In genomic region chr5:122393887-122394286, GRCm38 (mm10) we compare ENCODE assay signal across 9 mouse cellular contexts. TPM values are rescaled to one million over a fixed set of nuclear protein-coding genes. Genes with fewer than 3 reads are reported as not detected.
DNase-seq lines count a peak whose midpoint lies in the region; ATAC-seq and TF ChIP-seq lines count a peak whose summit lies in the region.
"Had no signal": no experiment of that assay in that cellular context is flagged by ENCODE, and none has a peak within 500 bp of the region (broad histone marks: within the 10 kb centered on the region; RNA-seq: fewer than 3 reads in every experiment).

No protein-coding gene starts in this region.

- no peaks in the 10 kb centered on the region for H3K27me3 ChIP-seq in Patski
- H3K27me3 ChIP-seq in limb, embryonic 14.5 days (ENCODE audit: control insufficient read depth, insufficient read depth, low read length) = no peaks in the 10 kb centered on the region
- H3K27me3 ChIP-seq: heart, embryonic 15.5 days had no signal

- POLR2A ChIA-PET in Patski (lab: Charles Lee) = no interaction called here

- in situ Hi-C loops in Patski (cut with MboI; ENCODE audit: low pct_unique_long_range_greater_than_20kb) = no loop called here

- no peak for TF ChIP-seq POLR2A in limb, embryonic 14.5 days (IDR thresholded peaks at IDR 0.05; ENCODE audit: borderline replicate concordance, extremely low read depth, insufficient read depth, insufficient read length)

- no peak for ATAC-seq in Patski
- no peak for ATAC-seq in limb, embryonic 14.5 days (ENCODE audit: low FRiP score, low read depth)

- no peak overlapping the region for H3K4me2 ChIP-seq in limb, embryonic 14.5 days (replicated peaks; ENCODE audit: low read depth, low read length, severe bottlenecking)

- TF ChIP-seq CTCF in Patski (IDR thresholded peaks at IDR 0.05) = peak; percentile 96

- CTCF ChIA-PET in Patski (lab: Charles Lee) = interaction anchor here (1.0 to 1.4 kb wide), 3 partner anchors 10 to 121 kb away, joined by 3 read pairs; no protein-coding TSS in a partner anchor

- no peaks in the 10 kb centered on the region for H3K9me3 ChIP-seq in limb, embryonic 14.5 days (ENCODE audit: control insufficient read depth, low read length)
- H3K9me3 ChIP-seq: heart, embryonic 15.5 days had no signal

- H3K4me1 ChIP-seq in limb, embryonic 14.5 days (ENCODE audit: control insufficient read depth, insufficient read depth, low read length) = peaks cover 7% of the 10 kb centered on the region; the same call in 1 of the 2 replicates

- no peak overlapping the region for H3K4me3 ChIP-seq in limb, embryonic 14.5 days (replicated peaks; ENCODE audit: low read length)

- no peak overlapping the region for H3K27ac ChIP-seq in limb, embryonic 14.5 days (replicated peaks; ENCODE audit: low read depth, low read length)
- H3K27ac ChIP-seq: heart, embryonic 15.5 days had no signal

- DNase-seq in left cerebral cortex, adult 18-20 months (ENCODE audit: low spot score in 2 of 2) = peak; percentile 62 to 80
- no peak for DNase-seq in left cerebral cortex, adult 11 months (ENCODE audit: low spot score)
- DNase-seq in Patski (ENCODE audit: low read depth, low spot score) = no peak
- DNase-seq in cerebellum, postnatal 10 days = peak; percentile 86 to 90
- DNase-seq in gastrocnemius, postnatal 4 days (ENCODE audit: low spot score in 2 of 2) = peak; percentile 68
- peak; percentile 58 for DNase-seq in limb, embryonic 14.5 days (ENCODE audit: low spot score)
- DNase-seq in ovary, postnatal 36 days (ENCODE audit: low spot score) = peak; percentile 60
- DNase-seq in urinary bladder, postnatal 4 days (ENCODE audit: low spot score in 2 of 2) = peak; percentile 53 to 77

- 68% methylated on average over 2 of the region's 2 CpGs for WGBS in limb, embryonic 14.5 days

- no peak overlapping the region for H3K9ac ChIP-seq in limb, embryonic 14.5 days (ENCODE audit: low read depth, low read length, severe bottlenecking)
- H3K9ac ChIP-seq: heart, embryonic 15.5 days had no signal

- H3K36me3 ChIP-seq in limb, embryonic 14.5 days (ENCODE audit: control insufficient read depth, insufficient read depth, low read length) = peaks cover 28% of the 10 kb centered on the region
- H3K36me3 ChIP-seq: heart, embryonic 15.5 days had no signal

RNA-seq across cellular contexts. Expression of gene Arpc3, which starts 2.2 kb away (rescaled TPM):
- 100 to 1,000 TPM; 194 to 229 TPM for total RNA-seq in left cerebral cortex, adult 18-20 months (2021)
- 387 TPM for polyA plus RNA-seq in Patski (2021)
- 100 to 1,000 TPM in 1 of 2 experiments, 10 to 100 TPM in 1; 99.0 to 107 TPM for total RNA-seq in gastrocnemius, postnatal 4 days (2021)
- polyA plus RNA-seq in limb, embryonic 14.5 days (2012; rRNA removed) = 180 and 241 TPM in 2 replicates
- polyA plus RNA-seq in limb, embryonic 14.5 days (2014; fragmentation: Nextera tagmentation; extraction: Ambion mirVana) = 46.2 and 51.0 TPM in 2 replicates

RNA-seq across cellular contexts. Expression of gene Fam216a, which starts 21.7 kb away (rescaled TPM):
- 10 to 100 TPM; 67.8 to 75.3 TPM for total RNA-seq in left cerebral cortex, adult 18-20 months (2021)
- polyA plus RNA-seq in Patski (2021) = 130 TPM
- total RNA-seq in gastrocnemius, postnatal 4 days (2021) = 10 to 100 TPM; 16.9 to 18.3 TPM
- 79.1 and 80.4 TPM in 2 replicates for polyA plus RNA-seq in limb, embryonic 14.5 days (2012; rRNA removed)
- polyA plus RNA-seq in limb, embryonic 14.5 days (2014; fragmentation: Nextera tagmentation; extraction: Ambion mirVana) = 78.1 and 82.8 TPM in 2 replicates

RNA-seq across cellular contexts. Expression of gene Gpn3, which starts 22.2 kb away (rescaled TPM):
- 10 to 100 TPM; 24.9 to 27.6 TPM for total RNA-seq in left cerebral cortex, adult 18-20 months (2021)
- polyA plus RNA-seq in Patski (2021) = 29.0 TPM
- total RNA-seq in gastrocnemius, postnatal 4 days (2021) = 10 to 100 TPM; 22.2 to 22.8 TPM
- polyA plus RNA-seq in limb, embryonic 14.5 days (2012; rRNA removed) = 73.1 and 74.2 TPM in 2 replicates
- 63.4 and 64.1 TPM in 2 replicates for polyA plus RNA-seq in limb, embryonic 14.5 days (2014; fragmentation: Nextera tagmentation; extraction: Ambion mirVana)

RNA-seq across cellular contexts. Expression of gene Anapc7, which starts 27.6 kb away (rescaled TPM):
- total RNA-seq in left cerebral cortex, adult 18-20 months (2021) = 10 to 100 TPM; 32.2 to 35.0 TPM
- 56.1 TPM for polyA plus RNA-seq in Patski (2021)
- 10 to 100 TPM; 32.1 to 40.0 TPM for total RNA-seq in gastrocnemius, postnatal 4 days (2021)
- polyA plus RNA-seq in limb, embryonic 14.5 days (2012; rRNA removed) = 44.8 and 49.8 TPM in 2 replicates
- polyA plus RNA-seq in limb, embryonic 14.5 days (2014; fragmentation: Nextera tagmentation; extraction: Ambion mirVana) = 27.6 and 31.2 TPM in 2 replicates

RNA-seq across cellular contexts. Expression of gene Vps29, which starts 39.7 kb away (rescaled TPM):
- total RNA-seq in left cerebral cortex, adult 18-20 months (2021) = 100 to 1,000 TPM; 181 to 216 TPM
- 270 TPM for polyA plus RNA-seq in Patski (2021)
- 10 to 100 TPM; 74.3 to 85.5 TPM for total RNA-seq in gastrocnemius, postnatal 4 days (2021)
- polyA plus RNA-seq in limb, embryonic 14.5 days (2012; rRNA removed) = 90.6 and 106 TPM in 2 replicates
- 212 and 216 TPM in 2 replicates for polyA plus RNA-seq in limb, embryonic 14.5 days (2014; fragmentation: Nextera tagmentation; extraction: Ambion mirVana)

Comparison
In these comparisons a context has a peak if more than half of its experiments do, and no peak if none do; other contexts are left out.
1. DNase-seq: peak in left cerebral cortex, adult 18-20 months (2 of 2), cerebellum, postnatal 10 days (2 of 2), gastrocnemius, postnatal 4 days (2 of 2), limb, embryonic 14.5 days (single experiment), ovary, postnatal 36 days (single experiment) and urinary bladder, postnatal 4 days (2 of 2); none in left cerebral cortex, adult 11 months (single experiment) and Patski (single experiment).